Mouse (Mus musculus): ENCODE results near the gene Olfr9.

DNA sequence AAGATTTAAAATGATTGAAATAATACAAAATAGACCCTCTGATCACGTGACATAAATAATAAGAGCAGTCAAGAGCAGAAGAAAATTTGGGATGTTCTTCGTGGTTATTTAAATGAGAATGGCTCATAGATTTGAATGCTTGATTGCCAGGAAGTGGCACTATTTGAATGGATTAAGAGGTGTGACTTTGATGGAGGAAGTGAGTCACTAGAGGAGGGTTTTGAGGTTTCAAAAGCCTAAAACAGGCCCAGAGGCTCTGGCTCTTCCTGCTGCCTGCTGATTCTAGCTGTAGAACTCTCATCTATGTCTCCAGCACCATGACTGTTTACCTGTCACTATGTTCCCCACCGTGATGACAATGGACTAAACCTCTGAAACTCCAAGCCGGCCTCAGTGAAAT is 16.4 kb upstream of the Olfr9 start:
- no peak for TF ChIP-seq CTCF (IDR thresholded peaks at IDR 0.05; ENCODE audit: low read depth, low read length)
- no peak for TF ChIP-seq EP300 (IDR thresholded peaks at IDR 0.05; ENCODE audit: insufficient read depth, low read depth, low read length)
- TF ChIP-seq POLR2A (IDR thresholded peaks at IDR 0.05; ENCODE audit: insufficient read depth, low read length) = no peak

All from ES-Bruce4 (cell line).